Mouse (Mus musculus): ENCODE results near the gene Mospd3.

Mospd3 gene

GRCm38 (mm10) chr5:137600619-137601364 is at the start of gene Mospd3:
Gene Mospd3, minus strand, starts transcription at chr5:137601058.
- no peaks in the 10 kb centered on the region for H3K36me3 ChIP-seq (ENCODE audit: control insufficient read depth, insufficient read depth, low read length, poor library complexity, severe bottlenecking)
- peak; percentile 98 for DNase-seq (ENCODE audit: low read depth, low spot score)
- no peaks in the 10 kb centered on the region for H3K27me3 ChIP-seq (ENCODE audit: control insufficient read depth, insufficient read depth, low read length, poor library complexity, severe bottlenecking)

GRCm38 (mm10) chr5:137649669-137650571 is 49.1 kb upstream of the Mospd3 start:
- no peaks in the 10 kb centered on the region for H3K27me3 ChIP-seq (ENCODE audit: control insufficient read depth, insufficient read depth, low read length, poor library complexity, severe bottlenecking)

GRCm38 (mm10) chr5:137649251-137649650 is 48.4 kb upstream of the Mospd3 start:
- DNase-seq (ENCODE audit: low read depth, low spot score), result no peak
- H3K27me3 ChIP-seq (ENCODE audit: control insufficient read depth, insufficient read depth, low read length, poor library complexity, severe bottlenecking), result no peaks in the 10 kb centered on the region
- H3K36me3 ChIP-seq (ENCODE audit: control insufficient read depth, insufficient read depth, low read length, poor library complexity, severe bottlenecking), result no peaks in the 10 kb centered on the region

More at GRCm38 (mm10) chr5:137649669-137650571, 49.1 kb upstream of the Mospd3 start:
- no peak for DNase-seq (ENCODE audit: low read depth, low spot score)
- H3K36me3 ChIP-seq (ENCODE audit: control insufficient read depth, insufficient read depth, low read length, poor library complexity, severe bottlenecking), result no peaks in the 10 kb centered on the region

GRCm38 (mm10) chr5:137647827-137648601 is 47.2 kb upstream of the Mospd3 start:
- Histone ChIP-seq H3K36me3 (ENCODE audit: control insufficient read depth, insufficient read depth, low read length, poor library complexity, severe bottlenecking) (no peaks in the 10 kb centered on the region), H3K27me3 (ENCODE audit: control insufficient read depth, insufficient read depth, low read length, poor library complexity, severe bottlenecking) (no peaks in the 10 kb centered on the region)
- DNase-seq (ENCODE audit: low read depth, low spot score), result peak; percentile 42

GRCm38 (mm10) chr5:137645652-137646091 is 44.8 kb upstream of the Mospd3 start, which contains the start of gene Irs3:
Gene Irs3, minus strand, starts transcription at chr5:137645714.
- Histone ChIP-seq H3K27me3 (ENCODE audit: control insufficient read depth, insufficient read depth, low read length, poor library complexity, severe bottlenecking) (no peaks in the 10 kb centered on the region), H3K36me3 (ENCODE audit: control insufficient read depth, insufficient read depth, low read length, poor library complexity, severe bottlenecking) (peaks cover 9% of the 10 kb centered on the region)
- DNase-seq (ENCODE audit: low read depth, low spot score), result peak; percentile 47

- Histone ChIP-seq H3K36me3 (ENCODE audit: control insufficient read depth, insufficient read depth, low read length, poor library complexity, severe bottlenecking) (peaks cover 9% of the 10 kb centered on the region), H3K27me3 (ENCODE audit: control insufficient read depth, insufficient read depth, low read length, poor library complexity, severe bottlenecking) (no peaks in the 10 kb centered on the region)
- peak; percentile 81 for DNase-seq (ENCODE audit: low read depth, low spot score)
Observed at GRCm38 (mm10) chr5:137645091-137645651, 44.3 kb upstream of the Mospd3 start.

GRCm38 (mm10) chr5:137644484-137644883 is 43.6 kb upstream of the Mospd3 start:
- Histone ChIP-seq H3K27me3 (ENCODE audit: control insufficient read depth, insufficient read depth, low read length, poor library complexity, severe bottlenecking) (no peaks in the 10 kb centered on the region), H3K36me3 (ENCODE audit: control insufficient read depth, insufficient read depth, low read length, poor library complexity, severe bottlenecking) (peaks cover 12% of the 10 kb centered on the region)
- DNase-seq (ENCODE audit: low read depth, low spot score), result no peak

GRCm38 (mm10) chr5:137642886-137643285 is 42.0 kb upstream of the Mospd3 start:
- peaks cover 23% of the 10 kb centered on the region for H3K36me3 ChIP-seq (ENCODE audit: control insufficient read depth, insufficient read depth, low read length, poor library complexity, severe bottlenecking)
- DNase-seq (ENCODE audit: low read depth, low spot score), result no peak
- no peaks in the 10 kb centered on the region for H3K27me3 ChIP-seq (ENCODE audit: control insufficient read depth, insufficient read depth, low read length, poor library complexity, severe bottlenecking)

- Histone ChIP-seq H3K36me3 (ENCODE audit: control insufficient read depth, insufficient read depth, low read length, poor library complexity, severe bottlenecking) (peaks cover 36% of the 10 kb centered on the region), H3K27me3 (ENCODE audit: control insufficient read depth, insufficient read depth, low read length, poor library complexity, severe bottlenecking) (no peaks in the 10 kb centered on the region)
- peak; percentile 59 for DNase-seq (ENCODE audit: low read depth, low spot score)
Observed at GRCm38 (mm10) chr5:137641054-137641453, 40.2 kb upstream of the Mospd3 start, which contains the start of gene Sap25. Gene Sap25, plus strand, starts transcription at chr5:137641334.

GRCm38 (mm10) chr5:137639472-137639871 is 38.6 kb upstream of the Mospd3 start:
- no peaks in the 10 kb centered on the region for H3K27me3 ChIP-seq (ENCODE audit: control insufficient read depth, insufficient read depth, low read length, poor library complexity, severe bottlenecking)
- DNase-seq (ENCODE audit: low read depth, low spot score), result no peak
- H3K36me3 ChIP-seq (ENCODE audit: control insufficient read depth, insufficient read depth, low read length, poor library complexity, severe bottlenecking), result peaks cover 42% of the 10 kb centered on the region

GRCm38 (mm10) chr5:137633397-137634084 is 32.7 kb upstream of the Mospd3 start:
- Histone ChIP-seq H3K36me3 (ENCODE audit: control insufficient read depth, insufficient read depth, low read length, poor library complexity, severe bottlenecking) (peaks cover 24% of the 10 kb centered on the region), H3K27me3 (ENCODE audit: control insufficient read depth, insufficient read depth, low read length, poor library complexity, severe bottlenecking) (no peaks in the 10 kb centered on the region)
- DNase-seq (ENCODE audit: low read depth, low spot score), result no peak

- DNase-seq (ENCODE audit: low read depth, low spot score), result peak; percentile 50
Observed at GRCm38 (mm10) chr5:137631591-137631990, 30.7 kb upstream of the Mospd3 start.

GRCm38 (mm10) chr5:137631171-137631570 is 30.3 kb upstream of the Mospd3 start:
- peak; percentile 83 for DNase-seq (ENCODE audit: low read depth, low spot score)
- Histone ChIP-seq H3K36me3 (ENCODE audit: control insufficient read depth, insufficient read depth, low read length, poor library complexity, severe bottlenecking) (peaks cover 7% of the 10 kb centered on the region), H3K27me3 (ENCODE audit: control insufficient read depth, insufficient read depth, low read length, poor library complexity, severe bottlenecking) (no peaks in the 10 kb centered on the region)

More at GRCm38 (mm10) chr5:137631591-137631990, 30.7 kb upstream of the Mospd3 start:
- Histone ChIP-seq H3K27me3 (ENCODE audit: control insufficient read depth, insufficient read depth, low read length, poor library complexity, severe bottlenecking) (no peaks in the 10 kb centered on the region), H3K36me3 (ENCODE audit: control insufficient read depth, insufficient read depth, low read length, poor library complexity, severe bottlenecking) (peaks cover 7% of the 10 kb centered on the region)

Measured in splenic B cell, adult 2 months (primary cell).